Mouse (Mus musculus) adrenal gland, postnatal 4 days (tissue): ENCODE measurements around the gene Ank3. TPM values are rescaled to one million over a fixed set of nuclear protein-coding genes. Genes with fewer than 3 reads are reported as not detected.

Experiments used
- DNase-seq, 2 experiments: peaks; one replicate each; pipeline ENCODE4 v3.0.0; 2021 to 2022; ENCODE audit warnings: low spot score in 2 of 2, mixed read lengths in 2 of 2
- total RNA-seq, 2 experiments: library from RNA; stranded (reverse); gene quantifications; 2 replicates each; pipeline ENCODE4 v1.2.3; 2021

Ank3 gene
- total RNA-seq, 2 experiments from 2014 or later: 37.4 to 54.2 TPM

DNA sequence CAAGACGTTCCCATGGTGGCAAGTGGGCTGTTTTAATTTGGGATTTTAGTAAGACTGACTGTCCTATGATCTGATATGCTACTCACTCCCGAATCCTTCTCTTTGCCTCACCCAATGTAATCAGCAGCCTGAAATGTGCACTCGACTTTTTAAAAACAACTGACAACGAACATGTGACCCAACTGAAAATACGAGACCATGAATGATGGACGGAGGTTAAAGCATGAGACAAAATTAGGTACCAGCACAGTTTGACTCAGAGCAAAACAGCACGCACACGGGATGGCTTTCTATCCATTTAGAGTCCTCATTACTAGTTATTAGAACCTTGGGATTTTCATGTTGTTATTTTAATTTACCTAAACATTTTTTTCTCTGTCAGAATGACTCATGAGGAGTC is 171.2 kb downstream of the Ank3 start:
- no peak for DNase-seq

DNA sequence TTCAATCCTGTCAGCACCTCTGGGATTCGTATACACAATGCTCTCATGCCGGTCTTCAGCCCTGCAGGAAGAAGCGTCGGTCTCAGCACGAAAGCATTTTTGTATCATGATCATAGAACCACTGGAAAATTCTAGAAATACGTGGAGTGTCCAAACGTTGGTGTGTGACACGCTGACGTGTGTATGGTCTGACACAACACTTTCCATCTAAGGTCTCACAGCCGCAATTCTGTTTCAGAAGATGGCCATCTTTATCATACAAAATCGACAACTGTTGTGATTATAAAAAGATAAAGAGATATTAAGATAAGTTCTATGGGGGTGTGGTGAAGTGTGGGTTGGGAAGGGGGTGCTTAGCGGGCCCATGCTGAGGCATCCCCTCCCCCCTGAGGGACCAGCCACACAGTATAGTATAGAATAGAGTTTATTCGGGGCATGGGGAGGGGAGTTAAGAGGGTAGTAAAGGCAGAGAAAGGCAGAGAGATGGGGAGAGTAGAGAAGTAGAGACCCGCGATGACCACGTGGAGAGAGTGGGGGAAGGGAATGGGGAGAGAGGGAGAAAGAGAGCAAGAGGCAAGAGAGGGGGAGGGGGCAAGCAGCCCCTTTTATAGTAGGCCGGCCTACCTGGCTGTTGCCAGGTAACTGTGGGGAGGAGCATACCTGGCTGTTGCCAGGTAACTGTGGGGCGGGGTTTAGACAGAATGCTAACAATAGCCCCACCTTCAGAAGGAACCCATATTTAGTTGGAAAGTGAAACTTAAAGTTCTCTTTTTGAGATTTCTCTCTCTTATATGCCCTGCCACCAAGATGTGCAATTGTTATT is 172.1 kb downstream of the Ank3 start:
- no peak for DNase-seq

DNA sequence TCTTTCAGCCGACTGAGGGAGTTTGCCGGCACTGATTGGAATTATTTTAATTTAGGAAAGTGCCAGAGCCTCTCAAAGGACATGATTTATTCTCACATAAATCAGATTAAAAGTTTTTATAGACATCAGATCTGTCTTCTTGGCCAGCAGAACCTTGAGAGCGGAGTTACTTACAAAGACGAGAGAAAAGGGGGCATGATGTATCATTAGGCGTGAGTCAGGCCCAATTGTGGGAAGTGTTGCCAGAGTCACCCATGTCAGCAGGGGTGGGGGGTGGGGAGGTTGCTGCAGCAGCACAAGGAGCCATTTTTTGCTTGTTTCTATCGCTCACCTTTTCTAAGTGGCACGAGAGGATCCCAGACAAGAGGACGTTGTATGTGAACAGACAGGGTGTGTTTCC is 172.8 kb downstream of the Ank3 start:
- no peak for DNase-seq

DNA sequence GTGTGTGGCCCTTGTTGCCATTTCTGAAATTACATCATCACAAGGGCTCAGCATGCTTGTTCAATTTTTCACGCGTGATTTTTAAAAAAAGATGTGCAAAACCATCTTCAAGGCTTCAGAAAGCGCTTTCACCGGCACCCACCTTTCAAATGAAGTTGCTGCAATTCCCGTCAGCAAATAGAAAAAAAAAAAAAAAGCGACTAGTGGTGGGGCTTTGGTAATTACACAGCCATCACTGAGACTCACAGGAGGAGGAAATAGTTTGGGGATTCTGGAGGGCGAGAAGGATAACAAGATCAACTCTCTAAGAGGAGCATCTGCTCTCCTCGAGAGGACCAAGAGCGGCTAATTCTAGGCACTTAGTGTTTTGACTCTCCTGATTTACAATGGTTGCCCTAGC is 173.4 kb downstream of the Ank3 start:
- DNase-seq: no peak

DNA sequence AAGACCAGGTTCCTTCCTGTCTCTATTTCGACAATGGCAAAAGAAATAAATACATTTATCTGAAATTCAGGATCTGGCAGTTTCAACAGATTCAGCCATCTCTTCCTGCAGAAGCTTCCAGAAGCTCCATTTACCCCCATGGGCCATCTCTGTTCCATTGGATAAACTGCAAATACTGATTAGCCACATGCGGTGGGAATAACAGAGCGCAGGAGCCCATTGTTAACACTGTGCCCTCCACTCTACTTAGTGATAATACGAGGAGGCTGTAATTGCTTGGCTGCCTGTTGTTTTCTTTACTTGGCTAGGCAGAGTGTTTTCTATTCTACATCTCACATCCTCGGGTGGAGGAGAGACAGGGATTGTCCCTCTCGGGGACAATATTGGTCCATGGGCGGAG is 174.5 kb downstream of the Ank3 start:
- no peak for DNase-seq

DNA sequence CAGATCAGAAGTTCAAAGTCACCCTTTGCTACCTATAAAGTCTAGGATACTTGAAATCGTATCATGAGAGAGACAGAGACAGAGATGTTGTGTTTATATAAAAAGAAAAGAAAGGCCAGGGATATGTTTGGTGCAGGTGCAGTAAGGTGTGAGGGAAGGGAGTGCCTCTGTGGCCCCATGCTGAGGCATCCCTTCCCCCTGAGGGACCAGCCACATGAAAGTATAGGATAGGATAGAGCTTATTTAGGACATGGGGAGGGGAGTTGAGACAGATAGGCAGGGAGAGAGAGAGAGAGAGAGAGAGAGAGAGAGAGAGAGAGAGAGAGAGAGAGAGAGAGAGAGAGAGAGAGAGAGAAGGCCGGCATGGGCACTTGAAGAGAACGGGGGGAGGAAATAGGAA is 175.2 kb downstream of the Ank3 start:
- no peak for DNase-seq

DNA sequence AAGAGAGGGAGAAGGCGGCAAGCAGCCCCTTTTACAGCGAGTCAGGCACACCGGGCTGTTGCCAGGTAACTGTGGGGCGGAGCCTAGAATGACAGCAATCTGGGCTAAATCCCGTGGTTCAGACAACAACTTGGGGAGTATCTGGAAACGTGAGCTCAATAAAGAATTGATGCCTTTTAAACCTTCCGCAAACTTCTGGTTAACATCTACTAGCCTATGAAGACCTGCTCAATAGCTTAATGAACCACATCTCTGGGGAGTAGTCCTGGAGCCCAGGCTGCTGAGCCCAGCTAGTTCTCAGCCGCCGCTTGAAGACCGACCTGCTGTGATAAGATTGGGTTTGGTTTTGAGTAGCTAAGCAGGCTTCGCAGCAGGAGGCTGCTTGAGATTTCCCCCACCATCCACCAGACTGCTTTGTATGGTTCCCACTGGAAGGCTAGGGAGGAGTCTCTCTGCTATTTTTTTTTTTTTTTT is 175.7 kb downstream of the Ank3 start:
- no peak for DNase-seq

DNA sequence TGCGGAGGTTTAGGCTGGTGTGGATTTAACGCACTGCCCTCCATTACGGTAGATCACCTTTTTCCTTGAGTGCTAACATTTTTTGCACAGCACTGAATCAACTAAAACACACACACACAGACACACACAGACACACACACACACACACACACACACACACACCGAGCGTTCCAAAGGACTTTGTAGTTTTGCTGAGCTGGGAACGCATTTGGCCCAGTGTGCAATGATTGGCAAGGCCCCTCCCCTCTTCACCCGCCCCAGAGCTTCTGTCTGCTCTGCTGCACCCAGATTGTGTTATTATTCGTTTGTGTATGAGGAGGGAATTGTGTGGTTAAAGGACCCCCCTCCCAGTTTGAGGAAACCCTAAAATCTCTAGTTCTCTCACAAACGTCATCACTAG is 176.3 kb downstream of the Ank3 start:
- no peak for DNase-seq

DNA sequence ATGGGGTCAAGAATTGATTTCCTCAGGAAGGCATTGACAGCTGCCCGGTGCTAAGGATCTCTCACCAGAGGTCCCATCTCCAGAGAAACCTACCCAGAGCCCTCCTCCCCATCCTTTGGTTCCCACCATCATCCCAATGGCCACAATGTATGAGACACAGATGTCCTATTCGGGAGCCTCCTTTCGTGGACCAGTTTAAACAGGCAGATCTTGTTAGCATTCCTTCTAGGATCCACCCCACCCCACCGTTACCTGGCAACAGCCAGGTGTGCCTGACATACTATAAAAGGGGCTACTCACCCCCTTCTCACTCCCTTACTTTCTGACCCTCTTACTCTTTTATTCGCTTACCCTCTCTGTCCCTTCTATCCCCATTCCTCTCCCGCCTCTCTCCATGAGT is 176.9 kb downstream of the Ank3 start:
- no peak for DNase-seq

DNA sequence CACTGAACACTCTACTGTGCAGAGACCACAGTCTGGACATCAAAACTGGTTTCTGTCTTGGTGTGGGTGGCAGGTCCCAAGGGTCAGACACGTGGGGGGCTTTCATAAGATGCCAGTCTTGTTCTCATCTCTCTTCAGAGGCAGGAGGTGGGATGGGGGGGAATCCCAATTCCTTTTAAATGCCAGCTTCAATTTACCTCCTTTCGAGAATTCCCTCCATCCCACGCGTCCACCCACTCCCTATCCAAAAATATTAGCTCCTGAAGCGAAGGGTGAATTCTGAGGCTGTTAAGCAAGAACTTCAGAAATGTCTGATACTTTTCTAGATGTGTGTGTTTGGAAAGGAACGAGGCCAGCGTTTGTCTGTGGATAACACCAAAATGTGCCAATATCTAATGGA is 177.7 kb downstream of the Ank3 start:
- DNase-seq: no peak

DNA sequence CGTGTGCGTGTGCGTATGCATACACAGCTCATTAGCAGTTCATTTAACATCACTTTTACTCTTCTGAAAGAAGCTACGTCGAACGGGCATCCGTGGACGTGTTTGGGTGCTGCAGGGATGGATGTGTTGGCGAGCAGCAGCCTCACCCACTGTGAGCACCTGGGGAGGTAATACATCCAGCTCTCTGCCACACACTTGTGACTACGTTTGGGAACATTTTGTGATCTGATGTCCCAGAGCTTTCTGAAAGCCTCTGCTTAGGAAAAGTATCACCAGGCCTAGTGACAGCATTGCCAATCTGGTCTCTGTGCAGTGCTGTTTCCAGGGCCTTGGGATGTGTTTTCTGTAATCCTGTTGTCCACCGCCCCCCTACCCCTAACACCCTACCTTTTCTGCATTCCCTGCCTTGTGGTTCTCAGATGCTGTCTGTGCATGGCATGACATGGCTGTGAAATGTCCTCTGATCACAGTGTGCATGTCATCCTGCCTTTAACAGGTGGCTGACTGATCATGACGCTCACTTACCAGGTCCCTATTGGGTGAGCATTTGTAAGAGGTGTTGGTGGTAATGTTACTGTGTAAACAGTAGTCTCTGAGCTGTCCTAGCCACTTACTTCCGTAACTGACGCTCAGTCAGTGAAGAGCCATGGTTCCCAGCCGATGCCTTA is 178.6 kb downstream of the Ank3 start:
- DNase-seq: no peak

DNA sequence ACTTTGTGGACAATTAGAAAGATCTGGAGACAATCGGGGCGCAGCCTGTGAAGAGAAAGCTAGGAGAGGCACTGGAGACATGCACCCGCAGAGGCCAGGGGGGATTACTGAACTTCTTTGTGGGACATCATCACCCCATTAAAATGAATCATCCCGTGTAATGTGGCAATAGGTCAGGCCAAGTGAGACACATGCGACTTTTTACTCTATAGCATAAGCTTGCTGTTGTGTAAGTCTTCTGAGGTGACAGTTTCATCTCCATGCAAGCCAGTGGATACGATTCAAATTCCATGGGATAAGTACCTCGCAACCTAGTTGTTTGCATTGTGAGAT is 179.1 kb downstream of the Ank3 start:
- DNase-seq: no peak

DNA sequence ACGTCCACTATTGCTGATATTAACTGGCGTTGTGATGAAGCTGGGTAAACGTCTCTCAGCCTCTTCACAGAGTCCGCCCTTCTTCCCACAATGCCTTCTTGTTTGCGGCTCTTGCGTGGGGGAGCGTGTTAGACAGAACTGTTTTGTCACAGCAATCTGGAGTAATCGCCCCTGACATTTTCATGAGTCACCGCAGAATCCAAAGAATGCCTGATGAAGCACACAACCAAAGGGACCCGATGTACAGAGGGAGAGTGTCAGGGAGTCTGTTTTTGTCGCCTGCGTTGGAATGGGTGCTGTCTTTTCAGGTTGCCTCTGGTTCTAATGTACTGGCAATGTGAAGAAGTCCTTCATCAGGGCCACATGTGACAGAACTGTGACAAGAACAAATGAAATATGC is 181.0 kb downstream of the Ank3 start:
- peak in 1 of 2 experiments; percentile 25 for DNase-seq

DNA sequence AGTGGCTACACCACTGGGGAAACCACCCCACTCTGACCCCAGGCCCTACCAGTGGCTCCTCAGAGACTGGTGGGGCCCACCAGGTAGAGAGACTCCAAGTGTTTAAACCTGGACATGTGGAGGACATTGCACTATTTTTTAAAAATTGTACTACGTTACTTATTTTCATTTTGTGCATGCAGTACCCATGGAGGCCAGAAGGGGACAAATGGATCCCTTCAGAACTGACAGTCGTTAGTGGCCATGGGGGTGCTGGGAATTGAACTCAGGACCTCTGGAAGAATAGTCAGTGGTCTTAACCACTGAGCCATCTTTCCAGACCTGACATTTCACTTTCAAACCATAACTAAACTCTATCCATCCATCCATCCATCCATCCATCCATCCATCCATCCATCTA is 183.0 kb downstream of the Ank3 start:
- DNase-seq: no peak

DNA sequence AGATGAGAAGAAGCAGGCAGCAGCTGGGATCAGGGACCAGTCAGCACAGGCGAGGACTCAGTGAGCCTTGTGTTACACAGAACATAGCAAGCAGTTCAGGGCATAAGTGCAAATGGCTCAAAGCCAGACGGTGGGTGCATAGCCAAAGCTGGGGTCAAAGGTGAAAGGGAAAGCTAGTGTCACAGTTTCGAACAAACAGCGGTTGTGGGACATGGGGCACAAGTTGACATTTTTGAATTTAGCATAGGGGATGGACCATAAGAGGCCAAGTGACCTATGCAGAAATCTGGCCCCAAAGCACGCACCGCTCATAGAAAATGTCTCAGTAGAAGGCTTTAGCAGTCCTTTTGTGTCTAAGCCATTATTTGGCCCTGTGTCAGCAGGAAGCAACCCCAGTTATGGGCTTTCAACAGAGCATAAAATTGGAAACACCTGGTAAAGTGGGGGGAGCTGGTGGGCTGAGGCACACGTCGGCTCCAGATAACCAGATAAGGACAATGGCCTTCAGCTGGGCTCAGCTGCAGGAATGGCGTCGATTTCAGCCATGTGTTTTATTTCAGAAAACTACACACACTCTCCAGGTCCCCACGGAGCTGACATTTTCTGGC is 185.4 kb downstream of the Ank3 start:
- no peak for DNase-seq

DNA sequence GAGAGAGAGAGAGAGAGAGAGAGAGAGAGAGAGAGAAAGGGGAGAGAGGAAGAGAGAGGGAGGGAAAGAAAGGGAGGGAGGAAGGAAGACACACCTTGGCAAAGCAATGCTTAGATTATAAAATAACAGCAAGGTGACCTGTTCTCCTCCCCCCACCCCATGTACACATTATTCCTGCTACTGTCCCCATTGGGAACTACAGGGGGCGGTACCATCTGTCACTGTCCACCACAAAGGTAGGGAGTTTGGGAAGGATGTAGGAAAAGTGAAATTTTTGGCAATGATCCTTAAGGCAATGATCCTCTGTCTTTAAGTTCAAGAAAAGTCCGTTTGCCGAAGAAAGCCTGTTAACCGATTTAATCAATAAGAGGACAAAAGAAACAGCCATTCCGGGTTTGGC is 186.0 kb downstream of the Ank3 start:
- DNase-seq: no peak

DNA sequence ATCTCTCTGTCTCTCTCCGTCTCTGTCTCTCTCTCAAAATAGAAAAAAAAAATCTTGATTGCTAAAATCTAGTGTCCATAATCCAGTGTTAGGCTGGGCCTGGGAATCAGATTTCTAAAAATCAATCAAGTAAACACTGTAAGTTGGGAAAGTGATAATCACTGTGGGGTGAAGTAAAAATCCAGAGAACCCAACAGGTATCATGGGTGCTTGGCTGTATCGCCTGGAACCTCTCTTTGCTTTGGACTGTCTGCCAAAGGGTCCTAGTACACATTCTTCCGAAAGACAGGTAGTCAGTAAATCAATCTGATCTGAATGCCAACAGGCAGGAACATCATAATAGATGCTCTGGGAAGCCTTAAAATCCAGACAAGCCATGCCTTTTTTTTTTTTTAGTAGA is 186.7 kb downstream of the Ank3 start:
- DNase-seq: no peak

DNA sequence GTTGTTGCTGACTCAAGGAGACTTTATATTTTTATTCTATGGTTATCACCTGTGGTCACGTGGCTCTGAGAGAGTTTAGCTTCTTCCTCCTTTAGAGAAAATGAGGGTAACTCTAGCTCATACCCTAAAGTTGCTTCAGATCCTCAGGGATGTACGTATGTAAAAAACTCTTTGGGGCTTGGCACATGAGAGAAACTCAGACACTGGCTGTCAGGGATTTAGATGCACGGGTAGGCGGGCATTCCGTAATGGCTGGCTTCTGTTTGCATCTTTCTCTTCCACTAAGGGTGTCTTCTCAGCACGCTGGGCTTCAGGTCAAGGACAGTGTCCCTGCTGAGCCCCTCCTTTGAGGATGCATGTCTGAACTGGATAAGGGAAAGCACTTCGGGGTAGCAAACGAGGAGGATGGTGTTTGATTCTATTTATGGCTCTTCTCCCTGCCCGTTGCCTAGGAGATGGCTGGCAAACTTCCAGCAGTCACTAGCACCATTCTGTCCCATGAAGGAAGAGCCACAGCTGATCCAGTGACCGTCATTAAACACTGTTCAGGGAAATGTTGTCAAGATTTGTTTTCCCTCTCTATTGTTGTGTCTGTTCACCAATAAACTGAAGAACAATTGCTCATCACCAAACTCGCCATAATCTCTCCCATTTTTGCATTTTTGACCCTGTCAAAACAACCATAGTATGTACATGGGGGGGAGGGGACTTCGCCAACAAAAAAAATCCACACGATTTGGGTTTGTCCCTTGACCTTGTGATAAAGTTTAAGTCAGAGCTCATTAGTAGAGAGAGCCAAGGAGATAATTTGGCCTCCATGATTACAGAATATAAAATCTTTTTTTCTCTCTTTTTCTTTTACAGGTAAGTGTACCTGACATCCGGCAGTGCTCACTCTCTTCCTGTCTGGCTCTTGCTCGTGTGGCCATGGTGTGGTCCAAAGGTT is 195.9 kb downstream of the Ank3 start:
- peak in 1 of 2 experiments; percentile 25 for DNase-seq

DNA sequence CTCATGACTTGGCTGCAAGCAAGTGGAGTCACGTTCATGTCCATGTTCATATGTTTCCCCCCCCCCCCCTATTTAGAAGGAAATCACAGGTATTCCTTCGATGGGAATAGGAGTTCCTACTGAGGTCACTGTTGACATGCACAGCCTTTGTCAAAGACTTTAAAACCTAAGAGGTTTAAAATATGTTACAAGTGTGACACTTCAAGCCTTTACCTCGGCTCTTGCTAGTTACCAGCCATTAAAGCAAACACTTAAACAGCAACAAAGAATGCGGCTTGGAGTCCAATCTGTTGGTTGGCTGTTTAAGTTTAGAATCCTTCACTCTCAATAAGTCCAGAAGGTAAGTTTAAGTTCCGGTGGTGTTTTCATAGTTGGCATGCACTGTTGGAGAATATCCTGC is 196.9 kb downstream of the Ank3 start:
- DNase-seq: no peak

DNA sequence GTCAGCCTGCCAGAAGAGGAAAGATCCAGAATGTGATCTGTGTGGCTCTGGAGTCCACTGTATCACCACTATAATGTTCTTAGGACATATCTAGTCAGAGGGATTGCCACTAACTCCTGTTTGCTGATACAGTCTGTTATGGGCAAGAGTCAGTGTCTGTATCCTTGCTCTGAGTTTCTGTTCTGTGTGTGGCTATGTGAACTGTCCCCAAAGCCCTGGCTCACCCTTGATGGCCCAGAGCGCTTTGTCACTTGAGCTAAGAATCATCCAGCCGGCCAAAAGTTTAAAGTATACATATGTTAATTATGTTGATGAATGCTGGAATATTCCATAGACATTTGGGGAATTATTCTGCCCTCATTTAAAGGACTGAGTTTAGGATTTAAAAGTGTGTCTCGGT is 202.9 kb downstream of the Ank3 start:
- no peak for DNase-seq

DNA sequence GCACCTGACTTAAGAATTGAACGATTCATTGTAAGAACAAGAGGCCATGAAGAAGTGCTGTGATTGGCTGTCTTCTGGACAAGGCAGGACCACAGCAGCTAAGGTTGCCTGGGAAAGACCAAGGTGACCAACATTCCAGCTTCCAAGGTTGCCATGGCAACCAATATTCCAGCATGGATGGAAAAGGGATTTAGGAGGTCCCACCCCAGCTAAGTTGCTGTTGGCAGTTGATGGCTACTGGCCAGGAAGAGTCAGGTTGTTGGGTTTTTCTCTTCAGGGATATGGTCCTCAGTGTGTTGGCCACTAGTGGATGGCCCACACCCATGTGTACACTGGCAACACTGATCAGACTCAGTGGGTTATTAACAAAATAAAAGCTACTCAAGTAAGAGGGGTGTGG is 204.1 kb downstream of the Ank3 start:
- DNase-seq: no peak
